Mouse (Mus musculus): Measurements from ENCODE around the gene Ppy. TPM values are rescaled to one million over a fixed set of nuclear protein-coding genes. Genes with fewer than 3 reads are reported as not detected.

Ppy gene
- polyA plus RNA-seq, 1 experiment from 2014 or later: not detected

DNA sequence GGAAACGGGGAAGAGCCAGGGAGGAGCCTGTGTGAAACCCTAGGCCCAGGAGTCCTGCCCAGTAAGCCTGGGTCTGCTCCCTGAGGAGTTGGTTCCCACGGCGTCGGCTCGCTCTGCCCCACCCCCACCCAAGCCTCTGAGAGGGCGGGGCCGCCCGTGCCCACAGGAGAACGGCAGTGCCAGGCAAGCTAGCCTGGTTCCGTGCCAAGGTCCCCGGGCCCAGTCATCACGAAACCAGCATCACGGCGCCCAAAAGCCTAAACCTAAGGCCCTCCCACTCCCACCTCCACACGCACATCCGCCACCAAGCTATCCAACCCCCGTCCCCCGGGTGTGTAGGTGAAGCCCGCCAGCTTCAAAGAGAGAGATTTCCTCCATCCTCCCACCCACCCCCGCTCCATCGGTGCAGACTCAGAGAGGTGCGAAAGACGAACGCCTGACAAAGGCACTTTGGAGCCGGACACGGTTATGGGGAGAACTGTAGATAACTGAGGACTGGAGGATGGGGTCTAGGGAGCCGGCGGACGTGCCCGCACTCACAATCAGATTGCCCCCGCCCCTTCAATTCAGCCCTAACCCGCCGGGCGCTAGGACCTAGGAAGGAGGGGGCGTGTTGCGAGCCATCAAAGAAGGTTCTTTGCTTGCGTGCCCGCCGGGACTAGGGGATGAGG, 13.9 kb downstream of the Ppy start:
- no peaks in the 10 kb centered on the region for H3K9me3 ChIP-seq
- no peaks in the 10 kb centered on the region for H3K36me3 ChIP-seq
- peak overlapping the region; percentile 80 for H3K4me2 ChIP-seq
- 1% methylated on average over 36 of the region's 39 CpGs for WGBS
- H3K4me3 ChIP-seq: peak overlapping the region; percentile 61
- peak overlapping the region; percentile 85 for H3K9ac ChIP-seq
- peaks cover 41% of the 10 kb centered on the region for H3K4me1 ChIP-seq (replicated peaks)
- no peaks in the 10 kb centered on the region for H3K27me3 ChIP-seq
- H3K27ac ChIP-seq (replicated peaks): peak overlapping the region; percentile 98
- ATAC-seq (ENCODE audit: low FRiP score, low read depth): peak; percentile 83

DNA sequence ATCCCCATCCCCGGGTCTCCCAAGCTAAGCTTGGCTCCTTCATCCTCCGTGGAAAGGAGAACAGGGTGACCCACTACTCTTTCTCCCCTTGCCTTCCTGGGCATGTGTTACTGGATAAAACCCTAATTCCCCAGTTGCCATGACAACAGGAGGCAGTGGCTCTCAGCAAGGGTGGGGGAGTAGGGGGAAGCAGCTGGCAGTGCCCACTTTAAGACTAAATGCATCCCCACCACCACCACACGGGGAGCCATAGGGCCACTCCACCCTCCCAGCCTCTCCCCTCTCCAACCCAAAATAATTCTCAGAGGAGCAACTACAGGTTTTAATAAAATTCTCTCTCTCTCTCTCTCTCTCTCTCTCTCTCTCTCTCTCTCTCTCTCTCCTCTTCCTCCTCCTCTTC, 14.8 kb downstream of the Ppy start:
- H3K36me3 ChIP-seq: no peaks in the 10 kb centered on the region
- H3K27ac ChIP-seq (replicated peaks): peak overlapping the region; percentile 98
- peak overlapping the region; percentile 80 for H3K4me2 ChIP-seq
- H3K4me1 ChIP-seq (replicated peaks): peaks cover 50% of the 10 kb centered on the region
- peak overlapping the region; percentile 85 for H3K9ac ChIP-seq
- H3K4me3 ChIP-seq: peak overlapping the region; percentile 61
- ATAC-seq (ENCODE audit: low FRiP score, low read depth): no peak
- H3K27me3 ChIP-seq: no peaks in the 10 kb centered on the region
- 8% methylated on average over 3 of the region's 3 CpGs for WGBS
- no peaks in the 10 kb centered on the region for H3K9me3 ChIP-seq

DNA sequence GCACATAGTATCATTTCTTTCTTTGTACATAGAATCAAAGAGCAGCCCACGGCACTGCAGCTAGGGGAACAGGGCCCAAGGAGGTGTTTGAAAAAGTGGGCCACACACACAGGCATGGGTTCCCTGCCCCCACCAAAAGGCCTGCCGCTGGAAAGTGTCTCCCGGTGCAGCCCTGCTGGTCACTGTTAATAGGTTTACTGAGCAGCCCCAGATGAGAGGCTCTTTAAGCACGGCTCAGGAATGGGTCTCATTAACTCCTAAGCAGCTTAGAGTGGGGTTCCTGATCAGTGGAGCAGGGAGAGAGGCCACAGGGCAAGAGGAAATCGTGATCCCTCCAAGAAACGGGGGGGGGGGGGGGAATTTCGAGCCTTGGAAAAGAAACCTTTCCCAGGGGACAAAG, 17.0 kb downstream of the Ppy start:
- H3K9me3 ChIP-seq: no peaks in the 10 kb centered on the region
- WGBS: 45% methylated on average over 7 of the region's 7 CpGs
- H3K27ac ChIP-seq (replicated peaks): no peak overlapping the region
- H3K9ac ChIP-seq: no peak overlapping the region
- no peak for ATAC-seq (ENCODE audit: low FRiP score, low read depth)
- no peaks in the 10 kb centered on the region for H3K36me3 ChIP-seq
- no peak overlapping the region for H3K4me3 ChIP-seq
- H3K4me2 ChIP-seq: no peak overlapping the region
- H3K27me3 ChIP-seq: no peaks in the 10 kb centered on the region
- peaks cover 50% of the 10 kb centered on the region for H3K4me1 ChIP-seq (replicated peaks)

DNA sequence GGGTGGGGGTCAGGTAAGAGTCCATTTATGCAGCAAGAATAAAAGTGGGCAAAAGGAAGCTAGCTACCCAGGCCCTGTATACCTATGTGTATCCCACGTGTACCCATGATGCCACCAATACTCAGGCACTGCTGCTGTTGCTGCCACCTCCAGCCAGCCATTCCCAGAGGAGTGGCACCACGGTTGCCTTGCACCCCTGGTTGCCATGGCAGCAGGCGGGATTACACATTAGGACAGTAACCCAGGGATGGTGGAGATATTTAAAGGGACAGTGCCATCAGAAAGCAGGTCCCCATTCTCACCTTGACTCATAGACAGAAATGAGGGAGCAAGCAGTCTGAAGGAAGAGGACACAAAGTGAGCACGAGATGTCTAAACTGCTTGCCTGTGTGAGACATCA, 17.9 kb downstream of the Ppy start:
- ATAC-seq (ENCODE audit: low FRiP score, low read depth): no peak
- H3K27ac ChIP-seq (replicated peaks): no peak overlapping the region
- H3K4me3 ChIP-seq: no peak overlapping the region
- WGBS: 33% methylated on average over 4 of the region's 4 CpGs
- H3K4me2 ChIP-seq: peak overlapping the region; percentile 88
- H3K9me3 ChIP-seq: no peaks in the 10 kb centered on the region
- H3K4me1 ChIP-seq (replicated peaks): peaks cover 43% of the 10 kb centered on the region
- H3K36me3 ChIP-seq: peaks cover 2% of the 10 kb centered on the region; the same call in 1 of the 2 replicates
- H3K27me3 ChIP-seq: no peaks in the 10 kb centered on the region
- no peak overlapping the region for H3K9ac ChIP-seq

DNA sequence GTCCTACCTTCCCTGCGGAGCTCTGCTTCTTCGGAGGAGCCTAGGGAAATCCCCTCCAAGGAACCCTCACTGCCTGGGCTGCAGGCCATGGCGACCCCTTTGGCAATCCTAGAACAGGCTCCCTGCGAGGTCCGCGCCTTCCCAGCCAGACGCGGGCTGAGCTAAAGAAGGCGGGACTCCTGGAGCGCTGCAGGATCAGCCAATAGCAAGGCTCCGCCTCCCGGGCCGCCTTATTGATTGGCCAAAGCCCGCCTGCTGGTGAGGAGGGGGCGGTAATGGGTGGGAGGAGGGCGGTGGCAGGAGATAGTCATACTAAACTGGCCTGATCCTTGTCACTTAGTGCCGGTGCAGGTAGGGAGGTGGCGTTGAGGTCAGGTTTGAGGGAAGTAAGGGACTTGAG, 18.8 kb downstream of the Ppy start:
- Histone ChIP-seq H3K27me3 (no peaks in the 10 kb centered on the region), H3K4me2 (peak overlapping the region; percentile 88), H3K27ac (replicated peaks) (no peak overlapping the region), H3K4me1 (replicated peaks) (peaks cover 43% of the 10 kb centered on the region), H3K4me3 (peak overlapping the region; percentile 44), H3K9me3 (no peaks in the 10 kb centered on the region), H3K36me3 (peaks cover 7% of the 10 kb centered on the region; the same call in 1 of the 2 replicates), H3K9ac (peak overlapping the region; percentile 56)
- WGBS: under 1% methylated on average over 17 of the region's 18 CpGs
- peak; percentile 88 for ATAC-seq (ENCODE audit: low FRiP score, low read depth)

DNA sequence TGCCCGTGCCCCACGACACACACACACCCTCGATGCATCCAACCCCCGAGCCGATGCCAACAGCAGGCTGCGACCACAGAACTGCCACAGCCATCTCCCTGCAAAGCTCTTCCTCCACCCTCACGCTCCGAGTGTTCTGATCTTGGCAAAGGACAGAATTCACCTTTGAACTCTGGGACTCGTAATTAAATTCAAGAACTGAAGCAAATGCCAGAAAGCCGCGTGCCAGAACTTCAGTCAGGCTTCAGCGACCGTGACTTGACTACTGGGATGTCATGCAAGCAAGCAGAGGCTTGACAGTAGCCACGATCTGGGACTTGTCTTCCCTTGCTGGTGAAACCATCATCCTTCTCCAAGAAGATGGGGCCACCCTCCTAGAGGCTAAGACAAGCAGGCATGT, 27.4 kb downstream of the Ppy start:
- H3K27ac ChIP-seq (replicated peaks): no peak overlapping the region
- H3K9ac ChIP-seq: no peak overlapping the region
- no peaks in the 10 kb centered on the region for H3K9me3 ChIP-seq
- no peak overlapping the region for H3K4me2 ChIP-seq
- ATAC-seq (ENCODE audit: low FRiP score, low read depth): no peak
- WGBS: 70% methylated on average over 14 of the region's 14 CpGs
- no peaks in the 10 kb centered on the region for H3K27me3 ChIP-seq
- no peak overlapping the region for H3K4me3 ChIP-seq
- H3K36me3 ChIP-seq: peaks cover 15% of the 10 kb centered on the region; the same call in 1 of the 2 replicates
- H3K4me1 ChIP-seq (replicated peaks): peaks cover 10% of the 10 kb centered on the region

DNA sequence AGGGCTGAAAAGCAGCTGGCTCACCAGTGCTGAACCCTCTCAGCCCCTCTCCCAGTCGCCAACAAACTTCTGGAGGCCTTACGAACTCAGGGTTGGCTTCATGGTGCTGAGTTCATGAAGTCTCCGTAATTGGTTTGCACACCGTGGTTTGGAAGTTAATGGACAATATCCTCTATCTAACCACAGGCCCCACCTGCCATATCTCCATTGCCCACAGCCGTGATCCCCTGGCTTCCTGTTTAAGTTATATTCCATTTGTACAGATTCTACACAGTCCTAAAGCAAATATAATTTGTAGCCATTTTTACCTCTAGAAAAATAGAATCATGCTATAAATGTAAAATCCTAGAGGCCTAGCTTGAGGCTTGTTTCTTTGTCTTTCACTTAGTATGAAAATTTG, 28.4 kb downstream of the Ppy start:
- Histone ChIP-seq H3K36me3 (peaks cover 10% of the 10 kb centered on the region; the same call in 1 of the 2 replicates), H3K27ac (replicated peaks) (no peak overlapping the region), H3K4me1 (replicated peaks) (peaks cover 10% of the 10 kb centered on the region), H3K9ac (no peak overlapping the region), H3K4me3 (no peak overlapping the region), H3K27me3 (no peaks in the 10 kb centered on the region), H3K9me3 (no peaks in the 10 kb centered on the region), H3K4me2 (no peak overlapping the region)
- 88% methylated on average over 5 of the region's 5 CpGs for WGBS
- ATAC-seq (ENCODE audit: low FRiP score, low read depth): no peak

DNA sequence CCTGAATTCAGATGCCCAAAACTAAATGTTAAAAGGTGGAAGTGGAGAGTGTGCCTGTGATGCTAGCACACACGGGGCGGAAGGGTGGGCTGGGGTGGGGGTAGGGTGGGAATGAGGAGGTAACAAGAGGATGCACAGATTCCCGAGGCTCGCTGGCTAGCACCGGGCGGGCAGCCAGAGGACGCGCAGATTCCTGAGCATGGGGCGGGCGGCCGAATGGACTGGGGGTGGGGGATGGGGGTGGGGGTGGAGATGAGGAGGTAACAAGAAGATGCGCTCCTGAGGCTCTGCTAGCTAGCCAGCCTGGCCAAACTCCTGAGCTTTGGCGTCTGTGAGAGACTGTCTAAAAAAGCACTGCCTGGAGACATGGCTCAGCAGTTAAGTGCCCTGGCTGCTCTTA, 30.7 kb downstream of the Ppy start:
- Histone ChIP-seq H3K4me2 (peak overlapping the region; percentile 21), H3K27ac (replicated peaks) (no peak overlapping the region), H3K9ac (no peak overlapping the region), H3K36me3 (no peaks in the 10 kb centered on the region; the same call in 1 of the 2 replicates), H3K9me3 (no peaks in the 10 kb centered on the region), H3K4me1 (replicated peaks) (peaks cover 10% of the 10 kb centered on the region), H3K4me3 (no peak overlapping the region), H3K27me3 (no peaks in the 10 kb centered on the region)
- 5% methylated on average over 12 of the region's 13 CpGs for WGBS
- 0 out of 2 replicates have a peak, but pooled peaks have one; percentile 54 for ATAC-seq (ENCODE audit: low FRiP score, low read depth)

DNA sequence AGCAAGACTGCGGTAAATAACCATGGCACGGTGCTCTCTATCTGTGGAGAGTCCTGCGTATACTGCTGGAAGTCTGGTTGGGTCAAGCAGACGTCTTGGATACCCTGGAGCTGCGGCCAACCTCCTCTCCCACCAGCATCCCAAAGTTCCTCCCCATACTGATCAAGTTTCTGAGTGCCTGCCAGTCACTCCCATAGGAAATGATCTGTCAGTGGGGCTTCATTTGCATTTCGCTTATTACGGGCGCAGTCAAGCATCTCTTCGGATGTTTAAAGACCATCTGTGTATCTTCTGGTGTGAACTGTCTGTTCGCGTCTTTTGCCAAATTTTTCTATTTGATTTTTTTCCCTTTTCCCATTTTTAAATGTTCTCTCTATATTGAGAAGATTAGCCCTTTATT, 31.5 kb downstream of the Ppy start:
- Histone ChIP-seq H3K36me3 (no peaks in the 10 kb centered on the region; the same call in 1 of the 2 replicates), H3K27me3 (no peaks in the 10 kb centered on the region), H3K27ac (replicated peaks) (no peak overlapping the region), H3K4me3 (no peak overlapping the region), H3K4me1 (replicated peaks) (peaks cover 10% of the 10 kb centered on the region), H3K4me2 (no peak overlapping the region), H3K9ac (no peak overlapping the region), H3K9me3 (no peaks in the 10 kb centered on the region)
- 55% methylated on average over 11 of the region's 11 CpGs for WGBS
- no peak for ATAC-seq (ENCODE audit: low FRiP score, low read depth)

DNA sequence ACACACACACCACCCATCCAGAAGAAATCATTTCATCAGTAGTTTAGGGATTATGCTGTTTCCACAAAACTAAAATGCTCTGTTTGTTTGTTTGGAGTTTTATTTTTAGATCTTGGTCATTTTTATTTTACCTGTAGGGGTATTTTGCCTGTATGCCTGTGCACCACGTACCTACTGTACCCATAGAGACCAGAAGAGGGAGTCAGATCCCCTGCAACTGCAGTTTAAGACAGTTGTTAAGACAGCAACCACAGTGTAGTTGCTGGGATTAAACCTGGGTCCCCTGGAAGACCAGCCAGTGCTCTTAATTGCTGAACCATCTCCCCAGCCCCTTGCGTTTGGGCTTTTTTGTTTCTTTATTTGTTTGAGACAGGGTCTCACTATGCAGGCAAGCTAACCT, 32.1 kb downstream of the Ppy start:
- Histone ChIP-seq H3K4me2 (no peak overlapping the region), H3K27ac (replicated peaks) (no peak overlapping the region), H3K27me3 (no peaks in the 10 kb centered on the region), H3K36me3 (peaks cover 4% of the 10 kb centered on the region; the same call in 1 of the 2 replicates), H3K9me3 (no peaks in the 10 kb centered on the region), H3K9ac (no peak overlapping the region), H3K4me1 (replicated peaks) (peaks cover 10% of the 10 kb centered on the region), H3K4me3 (no peak overlapping the region)
- 29% methylated on average over 2 of the region's 2 CpGs for WGBS
- ATAC-seq (ENCODE audit: low FRiP score, low read depth): no peak

DNA sequence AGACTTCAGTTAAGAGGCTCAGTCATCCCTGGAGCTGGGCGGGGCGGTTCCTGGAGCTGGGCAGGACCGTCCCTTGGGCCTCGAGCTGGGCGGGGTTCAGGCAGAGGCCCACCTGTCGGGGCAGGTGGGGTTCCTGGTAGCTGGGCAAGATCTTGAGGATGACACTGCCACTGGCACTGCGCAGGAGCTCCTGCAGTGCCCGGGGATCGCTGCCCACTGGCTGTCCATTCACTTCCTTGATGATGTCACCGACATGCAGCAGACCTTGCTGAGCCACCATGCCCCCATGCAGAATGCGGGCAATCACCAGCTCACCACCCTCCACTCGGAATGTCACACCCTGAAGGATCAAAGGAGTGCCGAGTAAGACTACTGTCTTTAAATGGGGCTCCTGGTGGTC, 38.0 kb downstream of the Ppy start:
- WGBS: 84% methylated on average over 13 of the region's 13 CpGs
- Histone ChIP-seq H3K27ac (replicated peaks) (no peak overlapping the region), H3K4me2 (no peak overlapping the region), H3K36me3 (peaks cover 38% of the 10 kb centered on the region), H3K4me3 (no peak overlapping the region), H3K27me3 (peaks cover 10% of the 10 kb centered on the region; the same call in 1 of the 2 replicates), H3K9ac (no peak overlapping the region), H3K4me1 (replicated peaks) (peaks cover 10% of the 10 kb centered on the region), H3K9me3 (no peaks in the 10 kb centered on the region)
- ATAC-seq (ENCODE audit: low FRiP score, low read depth): no peak

DNA sequence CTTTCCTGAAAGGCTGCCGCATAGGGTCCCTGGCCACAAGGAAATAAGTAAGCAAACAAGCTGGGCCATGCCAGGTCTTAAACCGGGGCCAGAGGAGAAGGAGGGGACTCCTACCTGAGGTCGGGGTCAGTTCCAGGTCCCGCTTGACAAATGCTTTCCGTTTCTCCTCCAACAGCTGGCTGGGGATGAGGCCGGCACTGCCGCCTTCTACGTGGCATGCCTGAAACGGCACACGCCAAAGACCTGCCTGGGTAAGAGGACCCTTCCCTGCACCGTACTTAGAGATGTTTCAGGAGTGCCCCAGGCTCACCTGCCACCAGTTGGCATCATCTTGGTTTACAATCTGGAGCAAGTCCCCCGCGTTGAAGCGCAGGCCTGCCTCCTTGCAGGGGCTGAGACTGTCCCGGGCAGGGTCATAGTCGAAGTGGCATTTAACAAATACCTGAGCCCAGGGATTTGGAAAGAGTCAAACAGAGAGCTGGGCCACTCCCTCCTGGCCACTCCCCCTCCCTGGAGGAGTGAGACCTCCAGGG, 39.1 kb downstream of the Ppy start:
- Histone ChIP-seq H3K27me3 (peaks cover 10% of the 10 kb centered on the region; the same call in 1 of the 2 replicates), H3K9ac (no peak overlapping the region), H3K4me3 (no peak overlapping the region), H3K4me1 (replicated peaks) (peaks cover 10% of the 10 kb centered on the region), H3K4me2 (peak overlapping the region; percentile 90), H3K27ac (replicated peaks) (no peak overlapping the region), H3K9me3 (no peaks in the 10 kb centered on the region), H3K36me3 (peaks cover 38% of the 10 kb centered on the region)
- 34% methylated on average over 16 of the region's 16 CpGs for WGBS
- no peak for ATAC-seq (ENCODE audit: low FRiP score, low read depth)

Data from hindbrain, embryonic 15.5 days (tissue).